Mouse (Mus musculus): ENCODE results near the gene Slc16a3.

Gene Slc16a3

GRCm38 (mm10) chr11:120979711-120980426 lies 31.6 kb downstream of the Slc16a3 start:
- DNase-seq = no peak

DNA sequence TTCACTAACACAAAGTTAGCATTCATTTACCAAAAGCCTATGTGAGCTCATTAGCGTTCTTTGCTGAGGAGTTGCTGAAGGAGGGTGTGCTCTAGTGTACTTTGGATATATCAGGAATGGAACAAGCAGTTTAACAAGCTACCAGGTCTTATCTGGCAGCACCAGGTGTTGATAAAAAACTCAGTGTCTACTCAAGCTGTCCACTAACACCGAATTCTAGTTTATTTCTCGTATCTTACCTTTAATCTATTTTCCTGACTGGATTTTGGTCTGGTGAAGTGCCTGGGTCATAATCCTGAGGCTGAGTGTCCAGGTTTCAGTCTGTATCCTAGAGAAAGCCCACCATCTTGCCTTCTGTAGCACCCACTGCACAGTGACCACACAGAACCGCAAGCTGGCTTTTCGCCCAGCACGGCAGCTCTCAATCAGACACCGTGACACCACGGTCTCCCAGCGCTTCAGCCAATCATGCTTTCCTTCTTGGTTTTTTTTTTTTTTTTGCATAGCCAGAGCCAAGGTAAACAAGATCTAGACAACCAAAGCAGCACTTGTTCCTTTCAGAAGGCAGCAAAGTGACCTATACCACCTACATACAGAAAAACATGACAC lies 32.3 kb downstream of the Slc16a3 start:
- no peak for DNase-seq

DNA sequence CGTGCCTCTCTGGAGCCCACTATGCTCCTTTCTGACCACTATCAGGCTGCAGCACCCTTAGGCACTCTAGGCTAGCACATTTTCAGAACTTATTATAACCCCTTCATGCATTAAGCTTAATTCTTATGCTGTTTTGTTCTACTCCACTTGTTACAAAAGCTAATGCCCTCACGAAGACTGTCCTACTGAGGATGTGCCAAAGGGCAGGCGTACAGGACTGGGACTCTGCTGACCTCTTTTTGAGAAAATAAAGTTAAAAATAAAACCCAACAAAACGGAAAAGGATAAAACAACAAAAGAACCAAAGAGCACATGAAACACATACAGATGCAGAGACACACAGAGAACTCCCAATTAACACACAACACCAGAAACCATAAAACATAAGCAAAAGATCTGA lies 33.4 kb downstream of the Slc16a3 start:
- DNase-seq = no peak

DNA sequence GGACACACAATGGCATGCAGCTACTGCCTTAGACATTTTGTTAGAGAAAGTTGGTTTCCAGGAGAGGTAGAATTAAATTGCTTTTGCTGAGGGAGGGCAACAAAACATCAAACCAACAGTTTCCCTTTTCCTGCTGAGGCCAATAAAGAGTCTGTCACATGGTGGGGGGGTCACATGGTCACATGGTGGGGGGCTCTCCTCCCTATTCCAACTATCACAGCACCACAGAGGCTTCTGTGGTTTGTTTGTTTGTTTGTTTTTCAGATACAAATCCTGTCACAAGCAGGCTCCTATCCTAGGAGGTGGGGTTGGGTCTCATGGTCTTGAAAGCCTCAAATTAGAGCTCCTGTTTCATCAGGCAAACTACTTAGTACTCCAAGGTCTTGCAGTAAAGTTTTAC lies 34.2 kb downstream of the Slc16a3 start:
- DNase-seq = no peak

GRCm38 (mm10) chr11:120984448-120985330 lies 36.4 kb downstream of the Slc16a3 start:
- no peak for DNase-seq

GRCm38 (mm10) chr11:120987608-120988007 lies 39.3 kb downstream of the Slc16a3 start:
- no peak for DNase-seq

DNA sequence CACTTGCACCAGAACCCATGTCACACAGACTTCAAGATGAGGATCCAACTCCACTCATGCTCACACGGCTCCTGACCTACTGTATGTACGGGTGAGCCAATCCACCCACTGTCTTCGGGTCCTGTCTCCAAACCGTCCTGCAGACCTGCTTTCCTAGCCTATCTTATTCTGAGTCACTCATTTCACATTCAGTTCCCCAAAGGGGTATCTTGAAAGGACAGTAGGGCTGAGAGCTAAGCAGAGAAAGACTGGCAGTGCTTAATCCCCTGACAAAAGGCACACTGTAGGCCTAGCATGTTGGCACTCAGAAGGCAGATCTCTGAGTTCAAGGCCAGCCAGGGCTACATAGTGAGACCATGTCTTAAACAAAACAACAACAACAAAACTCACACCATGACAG lies 40.1 kb downstream of the Slc16a3 start:
- no peak for DNase-seq

DNA sequence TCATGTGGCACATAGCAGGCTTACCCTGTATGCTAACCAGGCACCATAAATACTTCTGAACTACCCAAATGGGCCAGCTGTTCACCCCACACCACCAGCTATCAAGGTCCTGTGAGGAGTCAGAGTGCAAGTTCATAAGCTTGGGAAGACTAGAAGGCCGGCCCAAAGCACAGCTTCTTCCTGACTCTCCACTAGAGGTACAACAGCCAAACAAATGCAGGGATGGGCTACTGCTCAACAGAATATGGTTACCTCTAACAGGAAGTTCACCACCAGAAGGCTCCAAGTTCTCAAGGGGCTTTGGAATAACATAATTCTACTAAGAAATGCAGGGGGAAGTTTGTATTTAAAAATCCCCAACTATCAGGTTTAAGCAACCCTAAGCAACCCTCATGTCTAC lies 41.2 kb downstream of the Slc16a3 start:
- DNase-seq = no peak

- DNase-seq = peak; percentile 50
Observed at GRCm38 (mm10) chr11:120990126-120990781, 42.0 kb downstream of the Slc16a3 start.

- DNase-seq = peak; percentile 96
Observed at GRCm38 (mm10) chr11:120990951-120991526, 42.8 kb downstream of the Slc16a3 start, which contains the start of gene Csnk1d. Gene Csnk1d (minus strand): TSS chr11:120991330.

DNA sequence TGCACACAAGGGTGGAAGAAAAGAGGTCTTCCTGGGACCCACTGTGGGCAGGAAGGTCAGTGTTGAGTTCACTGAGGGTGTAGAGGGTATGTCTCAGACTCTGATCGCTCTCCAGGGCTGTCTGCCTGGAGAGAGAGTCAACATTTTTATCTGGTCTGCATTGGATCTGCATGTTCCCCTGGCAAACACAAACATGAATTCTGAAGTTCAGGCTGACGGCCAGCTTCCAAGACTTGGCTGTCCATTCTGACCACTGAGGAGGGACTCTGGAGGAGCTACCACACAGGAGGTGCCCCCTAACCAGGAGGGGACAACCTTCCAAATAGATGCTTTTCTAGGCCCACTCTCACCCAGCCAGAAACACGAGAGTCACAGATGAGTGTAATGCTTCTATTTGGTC lies 43.5 kb downstream of the Slc16a3 start:
- DNase-seq = no peak

GRCm38 (mm10) chr11:120993080-120993479 lies 44.8 kb downstream of the Slc16a3 start:
- no peak for DNase-seq

DNA sequence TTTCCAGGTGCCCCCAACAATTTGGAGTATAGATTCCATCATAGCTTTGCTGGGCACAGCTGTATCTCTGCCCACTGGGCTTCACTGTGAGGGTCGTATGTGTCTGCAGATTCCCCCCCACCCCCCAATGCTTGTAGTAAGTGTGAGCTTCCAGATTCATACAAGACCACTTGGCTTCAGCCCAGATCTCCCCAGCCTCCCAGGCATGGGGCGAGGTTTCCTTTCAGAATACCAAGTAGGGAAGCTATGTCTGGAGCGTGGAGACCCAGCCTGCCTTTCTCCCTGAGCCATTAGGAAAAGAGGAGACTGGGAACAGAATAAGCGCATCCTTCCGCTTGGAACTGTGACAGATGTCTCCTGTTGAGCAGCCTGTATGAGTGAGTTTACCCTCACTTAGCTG lies 45.3 kb downstream of the Slc16a3 start:
- no peak for DNase-seq

GRCm38 (mm10) chr11:120994741-120995140 lies 46.5 kb downstream of the Slc16a3 start:
- DNase-seq = no peak

GRCm38 (mm10) chr11:121001966-121002365 lies 53.7 kb downstream of the Slc16a3 start:
- DNase-seq = no peak

DNA sequence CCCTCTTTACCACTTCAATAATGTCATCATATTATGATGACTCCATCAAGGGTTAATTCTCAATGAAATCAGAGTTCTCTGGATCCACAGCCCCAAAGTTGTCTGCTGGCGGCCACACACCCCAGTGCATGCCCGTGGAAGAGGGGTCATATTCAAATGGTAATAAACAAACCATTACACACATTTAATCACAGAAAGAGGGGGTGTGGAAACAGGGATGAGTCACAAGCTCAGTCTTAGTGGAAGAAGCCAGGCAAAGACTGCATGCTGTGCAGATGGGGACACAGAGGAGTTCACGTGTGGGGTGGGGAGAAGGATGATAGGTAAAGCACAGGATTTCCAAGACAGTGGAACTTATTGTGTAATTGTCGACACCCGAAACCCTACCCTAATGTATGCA lies 56.0 kb downstream of the Slc16a3 start:
- DNase-seq = no peak

DNA sequence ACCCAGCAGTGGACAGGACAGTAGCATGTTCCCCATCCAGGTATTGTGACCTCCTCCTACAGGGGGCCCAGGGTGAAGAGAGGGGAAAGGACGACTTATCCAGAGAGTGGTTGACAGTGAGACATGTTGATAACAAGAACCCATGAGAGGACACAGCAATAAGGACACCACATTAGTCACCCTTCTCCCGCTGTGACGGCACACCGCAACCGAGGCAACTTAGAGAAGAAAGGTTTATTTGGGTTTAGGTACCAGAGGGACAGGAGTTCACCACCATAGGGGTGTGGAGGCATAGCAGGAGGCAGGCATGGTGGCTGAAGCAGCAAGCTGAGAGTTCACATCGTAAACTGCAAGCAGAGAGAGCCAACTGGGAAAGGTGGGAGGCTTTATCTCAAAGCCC lies 57.9 kb downstream of the Slc16a3 start:
- DNase-seq = no peak

- no peak for DNase-seq
Observed at GRCm38 (mm10) chr11:121010044-121010755, 61.9 kb downstream of the Slc16a3 start.

Data from kidney, adult 11 months (tissue).